Mouse (Mus musculus): ENCODE data around the gene Slamf1.

The Slamf1 gene

DNA sequence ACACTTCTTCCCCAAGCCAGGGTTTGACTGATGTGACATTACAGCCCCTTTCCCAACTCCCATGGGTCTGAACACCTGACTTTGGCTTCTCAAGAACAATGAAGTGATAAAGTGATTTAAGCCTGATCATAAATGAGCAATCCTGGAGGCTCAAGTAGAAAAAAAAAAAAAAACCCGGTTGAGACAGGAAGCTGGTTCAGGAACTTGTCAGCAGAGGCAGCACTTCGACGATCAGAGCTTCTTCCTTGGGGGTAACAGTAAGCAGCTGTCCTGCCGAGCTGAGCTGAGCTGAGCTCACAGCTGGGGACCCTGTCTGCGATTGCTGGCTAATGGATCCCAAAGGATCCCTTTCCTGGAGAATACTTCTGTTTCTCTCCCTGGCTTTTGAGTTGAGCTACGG is at the start of gene Slamf1:
TSS of gene Slamf1 (plus strand) at position 230 of the 400 bp plus-strand sequence.
- no peak for DNase-seq

DNA sequence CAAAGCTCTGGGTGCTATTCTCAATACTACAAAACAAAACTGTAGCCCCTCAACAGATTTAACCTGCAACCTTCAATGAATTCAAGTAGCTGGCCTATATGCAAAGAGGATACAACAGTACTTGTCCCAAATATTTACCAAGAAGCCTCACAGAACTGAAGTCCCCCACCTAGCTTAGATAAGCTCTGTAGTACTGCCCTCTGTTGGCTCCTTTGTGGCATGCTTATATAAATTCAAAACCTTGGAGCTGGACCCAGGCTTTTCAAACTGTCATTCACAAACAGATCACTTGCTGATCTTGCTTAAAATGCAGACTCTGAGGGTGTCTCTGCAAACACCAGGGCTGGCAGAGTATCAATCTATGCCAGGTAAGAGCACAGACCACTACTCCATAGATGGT is 35.7 kb upstream of the Slamf1 start:
- DNase-seq, result no peak

DNA sequence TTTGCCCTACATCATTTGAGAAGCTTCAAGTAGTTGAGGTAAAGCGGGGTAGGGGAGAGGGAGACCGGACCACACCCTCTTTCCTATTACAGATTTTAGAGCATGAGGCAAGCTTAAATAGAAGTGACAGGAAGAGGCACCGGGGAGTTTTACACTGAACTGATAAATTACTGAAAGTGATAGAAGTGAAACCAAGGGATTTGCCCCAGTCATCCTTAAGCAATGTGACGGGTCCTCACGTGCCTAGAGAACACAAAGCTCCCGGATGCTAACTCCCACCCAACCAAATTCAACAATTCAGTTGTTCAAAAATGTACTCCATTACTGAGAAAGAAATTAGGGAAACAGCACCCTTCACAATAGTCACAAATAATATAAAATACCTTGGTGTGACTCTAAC is 32.0 kb upstream of the Slamf1 start:
- no peak for DNase-seq

DNA sequence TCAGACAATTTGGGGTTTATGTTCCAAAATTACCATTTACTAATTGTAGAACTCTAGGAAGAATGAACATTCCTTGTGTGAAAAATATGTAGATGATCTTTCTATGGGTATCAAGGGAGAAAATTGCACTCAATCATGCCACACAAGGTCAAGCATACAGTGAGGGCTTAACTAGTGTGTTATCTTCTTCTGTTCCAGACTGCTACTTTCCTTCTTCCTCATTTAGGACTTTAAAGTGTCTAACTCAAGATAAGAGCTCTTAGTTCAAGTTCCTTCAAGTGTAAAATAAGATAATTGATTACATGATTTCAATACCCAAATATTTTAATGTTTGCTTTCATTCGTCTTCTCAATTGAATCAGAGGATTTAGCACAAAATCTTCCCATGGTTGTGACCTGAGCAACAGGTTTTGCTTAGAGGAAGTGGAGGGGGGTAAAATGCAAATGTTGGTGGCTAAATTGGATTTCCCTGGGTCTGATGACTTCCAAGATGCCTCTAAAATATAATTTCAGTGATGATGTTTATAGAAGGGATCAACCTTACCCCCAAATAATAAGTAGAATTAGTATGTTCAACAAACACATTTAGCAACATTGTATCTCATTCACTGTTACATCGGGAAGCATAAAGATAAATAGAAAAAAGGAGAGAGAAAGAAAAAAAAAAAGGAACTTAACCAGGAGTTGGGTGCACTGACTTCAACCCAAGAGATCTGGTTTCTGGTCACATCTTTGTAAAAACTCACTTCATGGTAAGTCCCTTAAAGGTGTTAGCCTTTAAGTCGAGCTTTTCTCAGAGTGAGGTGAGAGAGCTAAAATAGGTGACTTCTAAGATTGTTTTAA is 18.6 kb upstream of the Slamf1 start:
- DNase-seq, result no peak

DNA sequence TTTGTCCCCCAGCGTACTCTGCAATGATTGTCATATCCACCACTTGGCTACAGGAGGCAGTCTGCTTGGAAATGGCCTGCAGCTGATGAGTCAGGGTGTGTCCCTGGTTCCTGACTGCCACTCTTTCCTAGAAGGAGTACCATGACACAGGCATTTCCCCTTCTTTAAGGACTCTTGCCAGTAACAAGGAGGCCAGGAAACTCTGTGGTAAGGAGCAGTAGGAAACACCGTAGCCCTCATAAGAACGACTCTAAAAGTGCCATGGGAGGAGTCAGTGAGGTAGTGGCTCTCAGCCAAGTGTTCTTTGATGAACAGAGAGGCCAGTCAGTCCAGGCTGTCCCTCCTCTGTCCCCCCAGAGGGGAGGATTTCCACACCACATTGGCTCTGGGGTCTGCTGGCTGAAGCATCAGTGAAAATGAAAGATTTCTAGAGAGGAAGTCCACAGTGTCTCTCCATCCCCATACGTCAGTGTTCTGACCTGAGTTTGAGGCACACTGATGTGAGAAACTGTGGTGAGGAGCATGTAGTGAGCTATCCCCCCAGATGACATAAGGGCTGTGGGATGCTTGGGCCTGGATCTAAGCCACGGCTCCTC is 5.0 kb upstream of the Slamf1 start:
- no peak for DNase-seq

DNA sequence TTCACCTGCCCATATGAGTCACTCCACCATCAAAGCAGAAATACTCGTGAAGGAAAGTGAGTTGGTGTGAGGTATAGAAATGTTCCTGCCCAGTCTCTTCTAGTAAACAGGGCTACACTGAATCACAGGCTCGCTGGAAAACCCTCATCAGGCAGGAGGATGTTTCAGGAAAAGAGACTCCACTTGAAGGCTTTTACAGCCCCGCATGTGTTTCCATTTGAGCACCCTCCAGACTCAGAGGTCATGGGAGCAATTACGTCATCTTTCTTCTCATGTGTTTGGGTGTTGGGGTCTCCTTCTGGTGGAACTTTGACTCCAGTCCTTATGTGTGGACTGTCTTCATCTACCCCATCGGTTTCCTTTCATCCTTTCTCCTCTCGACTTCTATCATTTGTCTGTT is 4.1 kb downstream of the Slamf1 start:
- no peak for DNase-seq

DNA sequence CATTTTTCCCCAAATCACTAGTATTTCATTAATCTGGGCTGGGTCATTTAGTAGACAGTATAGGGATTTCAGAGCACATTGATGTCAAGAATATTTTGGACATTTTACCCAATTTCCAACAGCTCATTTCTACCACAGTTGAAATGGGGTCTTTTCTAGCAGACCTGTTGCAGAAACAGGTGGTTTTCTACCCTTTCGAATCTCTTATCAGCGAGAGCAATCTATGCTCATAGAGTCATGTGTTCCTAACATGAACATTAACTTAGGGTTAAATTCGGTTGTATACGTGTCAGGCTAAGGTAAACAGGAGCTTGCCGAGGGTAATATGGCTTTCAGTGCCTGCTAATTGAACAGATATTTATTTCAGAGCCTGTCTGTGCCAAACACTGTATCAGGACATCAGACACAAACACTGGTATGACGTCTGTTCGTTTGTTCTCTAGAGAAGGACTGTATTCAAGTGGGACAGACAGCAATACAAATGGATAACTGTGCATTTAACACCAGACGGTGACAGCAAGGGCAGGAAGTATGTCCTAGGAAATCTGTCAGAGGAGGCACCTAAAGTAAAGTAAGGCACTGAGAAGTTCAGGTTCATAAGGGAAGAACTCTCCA is 5.3 kb downstream of the Slamf1 start:
- no peak for DNase-seq

DNA sequence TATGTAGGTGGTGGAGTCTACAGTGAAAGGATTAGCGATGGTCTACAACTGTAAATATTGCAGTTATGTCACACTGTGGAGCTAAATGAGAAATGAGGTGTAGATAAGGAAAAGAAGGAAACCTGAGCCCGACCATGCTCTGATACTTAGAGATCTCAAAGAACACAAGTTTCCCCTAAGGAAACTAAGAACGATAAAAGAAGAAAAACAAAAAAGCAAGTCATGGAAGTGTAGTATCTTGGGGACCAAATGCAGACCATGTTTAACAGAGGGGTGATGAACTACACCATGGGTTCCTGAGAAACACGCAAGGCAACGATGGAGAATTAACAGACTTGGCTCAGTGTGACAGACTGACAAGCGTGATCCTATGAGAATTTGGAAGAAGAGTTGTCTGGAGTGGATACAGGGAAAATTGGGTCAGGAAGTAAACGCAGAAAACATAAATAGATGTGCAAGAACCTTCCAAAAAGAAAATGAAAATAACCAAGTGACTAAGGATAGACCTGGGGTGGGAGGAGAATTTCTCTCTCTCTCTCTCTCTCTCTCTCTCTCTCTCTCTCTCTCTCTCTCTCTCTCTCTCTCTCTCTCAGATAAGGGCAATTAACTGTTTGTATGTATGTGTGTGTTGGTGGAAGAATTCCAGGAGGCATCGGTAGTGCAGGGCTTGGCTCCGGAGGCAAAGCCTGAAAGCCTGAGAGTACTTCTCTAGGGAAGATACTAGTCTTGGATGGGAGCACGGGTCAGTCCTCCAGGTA is 6.5 kb downstream of the Slamf1 start:
- DNase-seq, result no peak

DNA sequence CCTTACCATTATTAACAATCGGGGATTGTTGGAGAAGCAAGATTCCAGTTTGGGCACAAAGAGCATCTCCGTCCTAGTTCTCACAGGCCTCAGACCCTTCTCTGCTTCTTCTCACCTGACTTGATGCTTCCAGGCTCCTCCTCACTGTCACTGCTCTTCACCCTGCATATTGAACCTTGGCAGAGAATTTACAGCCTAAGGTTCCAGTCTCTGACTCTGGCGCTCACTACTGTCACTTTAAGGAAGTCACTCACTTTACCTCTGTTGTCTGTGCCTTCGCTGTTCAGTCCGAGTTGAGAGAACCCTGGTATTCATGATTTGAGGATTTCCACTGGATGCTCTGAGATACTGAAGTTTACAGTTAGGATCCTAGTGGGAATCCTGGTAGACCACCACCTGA is 7.3 kb downstream of the Slamf1 start:
- DNase-seq, result no peak

DNA sequence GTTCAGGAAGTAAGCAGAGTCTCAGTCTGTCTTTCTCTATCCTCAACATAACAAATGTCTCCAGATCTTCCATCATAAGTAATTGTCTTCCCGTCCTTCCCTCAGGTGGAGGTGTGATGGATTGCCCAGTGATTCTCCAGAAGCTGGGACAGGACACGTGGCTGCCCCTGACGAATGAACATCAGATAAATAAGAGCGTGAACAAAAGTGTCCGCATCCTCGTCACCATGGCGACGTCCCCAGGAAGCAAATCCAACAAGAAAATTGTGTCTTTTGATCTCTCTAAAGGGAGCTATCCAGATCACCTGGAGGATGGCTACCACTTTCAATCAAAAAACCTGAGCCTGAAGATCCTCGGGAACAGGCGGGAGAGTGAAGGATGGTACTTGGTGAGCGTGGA is 7.8 kb downstream of the Slamf1 start:
- DNase-seq, result peak; percentile 19

DNA sequence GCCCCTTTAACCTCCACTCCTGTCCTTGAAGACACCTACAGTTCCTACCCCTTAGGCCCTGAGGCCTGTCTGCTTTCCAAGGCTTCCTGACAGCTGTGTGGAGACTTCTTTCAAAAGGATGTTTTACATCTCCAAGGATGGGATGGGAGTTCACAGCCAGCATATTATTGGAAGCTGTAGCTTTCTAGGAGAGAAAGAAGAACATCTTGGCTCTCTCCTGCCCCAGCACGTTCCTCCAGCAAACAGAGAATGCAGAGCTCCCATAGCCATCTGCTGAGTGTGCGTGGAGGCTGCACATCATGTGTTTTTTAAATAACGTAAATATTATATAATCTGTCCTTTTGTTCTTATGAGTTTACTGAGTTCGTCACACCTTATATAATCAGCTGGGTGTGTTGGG is 8.9 kb downstream of the Slamf1 start:
- no peak for DNase-seq

DNA sequence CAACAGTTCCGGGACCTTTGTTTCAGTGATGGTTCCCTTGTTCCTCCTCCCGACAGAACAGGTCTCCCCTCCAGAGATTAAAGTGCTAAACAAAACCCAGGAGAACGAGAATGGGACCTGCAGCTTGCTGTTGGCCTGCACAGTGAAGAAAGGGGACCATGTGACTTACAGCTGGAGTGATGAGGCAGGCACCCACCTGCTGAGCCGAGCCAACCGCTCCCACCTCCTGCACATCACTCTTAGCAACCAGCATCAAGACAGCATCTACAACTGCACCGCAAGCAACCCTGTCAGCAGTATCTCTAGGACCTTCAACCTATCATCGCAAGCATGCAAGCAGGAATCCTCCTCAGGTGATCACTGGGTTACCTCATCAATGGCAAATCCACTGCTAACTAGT is 10.1 kb downstream of the Slamf1 start:
- DNase-seq, result no peak

DNA sequence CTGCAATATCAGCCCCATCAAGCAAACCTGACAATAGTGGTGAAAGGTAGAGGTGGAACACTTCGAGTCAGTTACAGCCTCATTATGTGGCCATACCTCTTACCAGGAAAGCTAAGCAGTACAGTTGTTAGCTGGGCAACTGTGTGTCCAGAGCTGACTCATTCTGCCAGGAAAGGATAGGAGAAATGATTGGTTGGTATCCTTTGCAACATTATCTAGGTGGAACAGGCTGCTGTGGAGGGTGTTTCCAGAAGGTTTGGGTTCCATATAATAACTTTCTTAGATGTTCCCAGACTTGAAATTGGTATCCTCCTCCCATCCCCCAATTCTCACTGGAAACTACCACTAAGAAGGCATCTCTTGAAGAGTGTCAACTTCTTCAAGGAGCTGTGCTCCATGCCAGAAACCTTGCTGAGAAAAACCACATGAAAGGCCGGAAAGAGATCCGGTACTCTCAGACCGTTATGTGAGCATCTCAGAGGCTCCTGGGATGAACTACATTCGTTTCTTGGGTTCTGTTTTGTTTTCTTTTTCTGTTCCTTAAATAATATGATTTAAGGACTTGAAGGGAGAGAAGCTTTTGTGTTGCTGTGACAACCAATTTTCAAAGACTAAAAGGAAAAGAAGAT is 15.5 kb downstream of the Slamf1 start:
- DNase-seq, result no peak

DNA sequence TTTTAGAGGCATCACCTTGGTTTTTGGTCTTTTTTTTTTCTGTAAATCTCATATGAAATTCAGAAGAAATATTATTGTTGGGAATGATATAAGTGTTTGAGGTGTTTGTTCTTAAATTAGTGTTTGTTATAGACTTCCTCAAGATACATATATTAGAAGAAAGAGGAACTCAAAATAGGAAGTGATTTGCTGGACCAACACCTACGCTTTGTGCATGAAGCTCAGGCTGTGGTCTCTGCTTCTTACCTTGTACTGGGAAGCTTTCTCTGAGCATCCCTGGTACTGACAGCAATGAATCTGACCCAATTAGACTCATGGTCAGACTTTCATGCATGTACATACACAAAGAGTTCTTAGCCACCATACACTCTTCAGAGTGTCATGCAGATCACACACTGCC is 18.9 kb downstream of the Slamf1 start:
- DNase-seq, result no peak

DNA sequence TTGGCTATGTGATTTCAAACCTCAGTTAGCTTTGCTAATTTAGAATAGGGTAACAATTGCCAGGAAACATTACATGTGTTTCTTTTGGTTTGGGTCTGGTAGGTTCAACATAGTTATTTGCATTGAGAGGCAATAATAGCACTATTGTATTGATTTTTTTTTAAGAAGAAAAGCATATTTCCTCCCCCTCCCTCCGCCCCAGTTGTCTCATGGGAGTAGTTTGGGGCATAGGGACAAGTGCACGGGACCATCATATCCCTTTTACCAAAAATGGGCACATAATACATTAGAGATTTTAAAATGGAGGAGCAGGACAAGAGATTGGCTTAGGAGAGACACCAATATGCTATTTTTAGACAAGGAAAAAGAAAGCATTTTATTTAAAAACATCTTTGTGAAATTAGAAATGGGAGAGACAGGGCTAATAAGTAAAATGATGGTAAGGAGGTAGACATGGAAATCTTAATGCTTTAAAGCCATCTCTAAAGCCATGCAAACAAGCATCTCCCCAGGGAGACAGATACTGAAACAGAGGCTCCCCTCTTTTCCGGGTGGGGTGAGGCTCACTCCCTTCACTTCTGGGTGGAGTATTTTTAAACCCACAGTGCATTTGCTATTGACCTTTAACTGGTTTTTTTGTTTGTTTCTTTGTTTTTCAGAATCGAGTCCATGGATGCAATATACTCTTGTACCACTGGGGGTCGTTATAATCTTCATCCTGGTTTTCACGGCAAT is 20.5 kb downstream of the Slamf1 start:
- no peak for DNase-seq

DNA sequence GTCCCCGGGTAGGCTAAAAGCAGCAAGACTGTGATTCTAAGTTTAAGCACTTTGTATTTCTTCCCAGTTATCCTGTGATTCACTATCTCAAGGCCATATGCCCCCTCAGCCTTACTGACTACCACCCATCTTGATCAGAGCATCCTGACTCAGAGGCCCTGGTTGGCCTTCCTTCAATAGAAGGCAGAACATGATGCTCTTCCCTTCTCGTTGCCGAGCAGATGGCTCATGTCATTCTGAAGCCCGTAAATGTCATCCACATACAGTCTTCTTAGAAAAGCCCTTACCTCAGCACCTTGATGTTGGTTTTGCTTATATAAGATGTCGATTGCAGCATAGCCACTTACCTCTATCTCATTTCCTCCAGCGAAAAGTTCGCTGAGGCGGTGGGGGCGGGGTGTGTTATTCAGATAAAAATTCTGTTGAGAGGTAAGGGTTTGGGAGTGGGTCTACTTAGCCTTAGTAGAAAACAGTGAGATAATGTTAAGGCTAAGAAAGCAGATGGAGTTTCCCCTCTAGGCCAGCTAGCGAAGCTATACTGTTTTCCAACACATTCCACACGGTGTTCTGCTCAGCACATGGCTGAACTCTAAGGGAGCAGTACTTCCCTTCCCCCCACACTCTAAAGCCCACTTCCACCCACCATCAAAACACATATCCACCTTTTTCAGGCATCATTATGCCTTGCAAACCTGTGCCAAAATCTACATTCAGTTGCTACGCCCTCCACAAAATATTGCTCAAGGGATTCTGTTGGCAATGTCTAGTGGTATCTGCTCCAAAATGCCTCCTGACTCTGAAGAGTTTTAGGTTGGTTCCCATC is 21.7 kb downstream of the Slamf1 start:
- no peak for DNase-seq

DNA sequence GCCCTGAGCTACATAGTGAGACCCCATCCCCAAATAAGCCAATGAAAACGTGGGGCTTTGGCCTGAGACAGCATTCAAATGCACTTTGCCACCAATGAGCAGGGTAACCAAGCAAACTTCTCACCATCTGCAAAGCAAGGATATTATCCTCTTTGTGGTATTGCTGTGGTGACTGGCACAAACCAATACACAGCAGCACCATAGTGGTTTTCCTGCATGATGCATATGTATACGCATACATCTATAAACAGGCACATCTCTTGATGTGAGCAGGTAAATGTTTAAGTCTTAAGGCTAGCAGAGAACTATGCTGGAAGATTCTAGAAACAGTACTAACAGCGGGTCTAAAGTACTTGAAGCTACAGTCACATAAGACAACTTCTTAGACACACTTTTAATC is 22.5 kb downstream of the Slamf1 start:
- no peak for DNase-seq

DNA sequence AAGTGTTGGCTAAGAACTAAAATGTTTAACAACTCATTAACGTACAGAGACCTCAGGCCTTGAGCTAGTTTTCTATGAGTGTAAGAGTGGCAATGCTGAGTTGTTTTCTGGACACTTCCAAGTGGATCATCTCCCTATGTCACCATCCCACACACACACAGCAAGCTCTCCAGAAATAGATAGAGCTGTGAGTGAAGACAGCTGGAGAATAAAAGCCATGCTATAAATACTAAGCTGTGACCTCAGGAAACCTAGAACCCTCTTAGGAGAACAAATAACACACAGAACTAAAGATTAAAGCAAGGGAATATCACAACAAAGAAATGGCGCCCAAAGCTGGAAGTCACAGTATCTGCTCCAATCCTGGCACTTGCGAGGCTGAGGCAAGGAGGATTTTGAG is 24.6 kb downstream of the Slamf1 start:
- DNase-seq, result no peak

DNA sequence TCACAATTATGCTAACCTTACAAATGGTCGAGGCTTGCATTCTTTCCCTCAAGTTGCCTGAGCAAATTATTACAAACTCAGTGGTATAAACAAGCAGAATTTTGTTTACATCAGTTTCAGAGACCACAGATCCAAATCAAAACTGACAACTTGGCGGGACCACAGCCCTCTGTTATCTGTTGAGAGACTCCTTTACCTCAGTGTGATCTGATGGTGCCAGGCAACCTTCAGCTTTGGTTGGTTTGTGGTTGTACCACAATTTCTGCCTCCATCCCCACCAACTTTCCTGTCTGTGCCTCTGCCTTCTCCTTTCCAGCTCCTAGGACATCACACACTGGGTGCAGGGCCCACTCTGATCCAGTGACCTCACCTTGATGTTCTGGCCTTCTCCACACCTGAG is 29.3 kb downstream of the Slamf1 start:
- no peak for DNase-seq

DNA sequence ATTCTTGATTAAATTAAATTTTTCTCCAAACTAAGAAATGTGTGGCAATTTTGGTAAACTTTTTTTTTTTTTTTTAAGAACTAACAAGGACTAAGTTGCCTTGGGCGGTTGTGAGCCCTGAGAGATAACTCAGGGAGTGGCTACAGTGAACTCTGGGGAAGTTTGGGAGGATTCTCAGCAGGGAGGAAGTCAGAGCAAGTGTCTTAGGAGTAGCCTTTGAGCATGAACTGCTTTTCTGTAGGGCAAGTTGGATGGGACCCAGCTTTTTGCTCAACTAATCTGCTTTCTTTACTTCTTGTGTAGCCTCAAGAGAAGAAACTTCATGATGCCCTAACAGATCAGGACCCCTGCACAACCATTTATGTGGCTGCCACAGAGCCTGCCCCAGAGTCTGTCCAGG is 30.9 kb downstream of the Slamf1 start:
- DNase-seq, result no peak

DNA sequence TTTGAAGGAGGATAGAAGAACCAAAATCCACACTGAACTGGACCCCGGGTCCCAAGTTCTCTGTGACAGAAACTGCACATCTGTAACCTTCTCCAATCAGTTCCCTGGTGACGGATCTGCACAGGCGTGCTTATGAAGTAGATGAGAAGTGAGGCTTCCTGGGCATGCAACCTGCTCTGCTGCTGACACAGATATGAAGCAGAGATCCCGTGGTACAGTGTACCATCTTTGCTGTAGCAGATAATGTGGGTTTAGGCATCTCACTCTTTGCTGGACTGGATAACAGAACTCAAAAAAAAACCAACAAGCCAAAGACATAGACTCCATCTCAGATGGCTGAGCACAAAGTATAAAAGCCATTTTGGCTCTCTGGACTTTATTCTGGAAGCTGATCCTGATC is 32.7 kb downstream of the Slamf1 start:
- no peak for DNase-seq

Measured in right cerebral cortex, postnatal 4 days (tissue).